Mouse (Mus musculus): ENCODE data around the gene Ppp1cb. TPM values are rescaled to one million over a fixed set of nuclear protein-coding genes. Genes with fewer than 3 reads are reported as not detected.

Gene Ppp1cb
- total RNA-seq, 4 experiments from 2014 or later = 400 to 449 (median 432) TPM

- no peak for DNase-seq (ENCODE audit: low spot score)
Observed at GRCm38 (mm10) chr5:32443906-32444305, 14.7 kb upstream of the Ppp1cb start.

- DNase-seq (ENCODE audit: low spot score) = no peak
Observed at GRCm38 (mm10) chr5:32445287-32445921, 13.2 kb upstream of the Ppp1cb start.

GRCm38 (mm10) chr5:32446394-32446793, 12.2 kb upstream of the Ppp1cb start:
- peak; percentile 59 for DNase-seq (ENCODE audit: low spot score)

GRCm38 (mm10) chr5:32446810-32447209, 11.8 kb upstream of the Ppp1cb start:
- no peak for DNase-seq (ENCODE audit: low spot score)

- DNase-seq (ENCODE audit: low spot score) = no peak
Observed at GRCm38 (mm10) chr5:32459251-32459881, 723 bp downstream of the Ppp1cb start.

GRCm38 (mm10) chr5:32459882-32460751, 1.5 kb downstream of the Ppp1cb start:
- peak; percentile 58 for DNase-seq (ENCODE audit: low spot score)

GRCm38 (mm10) chr5:32460973-32461372, 2.3 kb downstream of the Ppp1cb start:
- DNase-seq (ENCODE audit: low spot score) = no peak

GRCm38 (mm10) chr5:32472332-32473028, 13.8 kb downstream of the Ppp1cb start:
- peak; percentile 43 for DNase-seq (ENCODE audit: low spot score)

- DNase-seq (ENCODE audit: low spot score) = no peak
Observed at GRCm38 (mm10) chr5:32473029-32473352, 14.3 kb downstream of the Ppp1cb start.

GRCm38 (mm10) chr5:32476501-32476900, 17.9 kb downstream of the Ppp1cb start:
- DNase-seq (ENCODE audit: low spot score) = no peak

GRCm38 (mm10) chr5:32478972-32479371, 20.3 kb downstream of the Ppp1cb start:
- DNase-seq (ENCODE audit: low spot score) = no peak

- no peak for DNase-seq (ENCODE audit: low spot score)
Observed at GRCm38 (mm10) chr5:32485430-32485829, 26.8 kb downstream of the Ppp1cb start.

GRCm38 (mm10) chr5:32488044-32488443, 29.4 kb downstream of the Ppp1cb start:
- DNase-seq (ENCODE audit: low spot score) = no peak

GRCm38 (mm10) chr5:32494084-32494700, 35.5 kb downstream of the Ppp1cb start:
- DNase-seq (ENCODE audit: low spot score) = no peak

GRCm38 (mm10) chr5:32508766-32509165, 50.1 kb downstream of the Ppp1cb start:
- DNase-seq (ENCODE audit: low spot score) = no peak

- DNase-seq (ENCODE audit: low spot score) = peak; percentile 28
Observed at GRCm38 (mm10) chr5:32520381-32520780, 61.7 kb downstream of the Ppp1cb start.

- DNase-seq (ENCODE audit: low spot score) = no peak
Observed at GRCm38 (mm10) chr5:32549449-32549848, 90.8 kb downstream of the Ppp1cb start.

- DNase-seq (ENCODE audit: low spot score) = no peak
Observed at GRCm38 (mm10) chr5:32564697-32565096, 106.1 kb downstream of the Ppp1cb start.

All from heart, adult 8-10 months (tissue).